Mouse (Mus musculus): Measurements from ENCODE around the gene Csf1. TPM values are rescaled to one million over a fixed set of nuclear protein-coding genes. Genes with fewer than 3 reads are reported as not detected.

Gene Csf1
- polyA plus RNA-seq, 1 experiment from 2014 or later: 12.8 TPM

- H3K4me2 ChIP-seq: no peak overlapping the region
- H3K4me3 ChIP-seq: no peak overlapping the region
- H3K9me3 ChIP-seq (replicated peaks): no peaks in the 10 kb centered on the region
- no peak overlapping the region for H3K27ac ChIP-seq (ENCODE audit: poor library complexity, severe bottlenecking)
- peaks cover 80% of the 10 kb centered on the region for H3K36me3 ChIP-seq
- 80% methylated on average over 14 of the region's 14 CpGs for WGBS
- ATAC-seq (ENCODE audit: insufficient number of reproducible peaks, low FRiP score): no peak
- no peak overlapping the region for H3K9ac ChIP-seq
- peaks cover 6% of the 10 kb centered on the region for H3K4me1 ChIP-seq (replicated peaks)
- no peaks in the 10 kb centered on the region for H3K27me3 ChIP-seq (replicated peaks)
These were observed 11.9 kb downstream of the Csf1 start for GRCm38 (mm10) chr3:107748260-107748955.

GRCm38 (mm10) chr3:107746026-107746425, 14.2 kb downstream of the Csf1 start:
- no peak overlapping the region for H3K27ac ChIP-seq (ENCODE audit: poor library complexity, severe bottlenecking)
- H3K36me3 ChIP-seq: peaks cover 68% of the 10 kb centered on the region
- no peaks in the 10 kb centered on the region for H3K27me3 ChIP-seq (replicated peaks)
- H3K4me2 ChIP-seq: no peak overlapping the region
- no peak for ATAC-seq (ENCODE audit: insufficient number of reproducible peaks, low FRiP score)
- no peak overlapping the region for H3K4me3 ChIP-seq
- no peaks in the 10 kb centered on the region for H3K9me3 ChIP-seq (replicated peaks)
- no peak overlapping the region for H3K9ac ChIP-seq
- 79% methylated on average over 3 of the region's 3 CpGs for WGBS
- peaks cover 30% of the 10 kb centered on the region for H3K4me1 ChIP-seq (replicated peaks)

- H3K27ac ChIP-seq (ENCODE audit: poor library complexity, severe bottlenecking): no peak overlapping the region
- no peaks in the 10 kb centered on the region for H3K27me3 ChIP-seq (replicated peaks)
- H3K36me3 ChIP-seq: peaks cover 45% of the 10 kb centered on the region
- H3K9ac ChIP-seq: no peak overlapping the region
- no peak overlapping the region for H3K4me2 ChIP-seq
- WGBS: 86% methylated on average over 1 of the region's 1 CpGs
- no peak overlapping the region for H3K4me3 ChIP-seq
- no peaks in the 10 kb centered on the region for H3K9me3 ChIP-seq (replicated peaks)
- peaks cover 49% of the 10 kb centered on the region for H3K4me1 ChIP-seq (replicated peaks)
- ATAC-seq (ENCODE audit: insufficient number of reproducible peaks, low FRiP score): no peak
These were observed 16.6 kb downstream of the Csf1 start for GRCm38 (mm10) chr3:107743650-107744049.

GRCm38 (mm10) chr3:107743107-107743506, 17.2 kb downstream of the Csf1 start:
- H3K27ac ChIP-seq (ENCODE audit: poor library complexity, severe bottlenecking): no peak overlapping the region
- no peak overlapping the region for H3K4me2 ChIP-seq
- WGBS: 5% methylated on average over 3 of the region's 3 CpGs
- ATAC-seq (ENCODE audit: insufficient number of reproducible peaks, low FRiP score): no peak
- H3K36me3 ChIP-seq: peaks cover 39% of the 10 kb centered on the region
- H3K9me3 ChIP-seq (replicated peaks): no peaks in the 10 kb centered on the region
- no peak overlapping the region for H3K4me3 ChIP-seq
- H3K27me3 ChIP-seq (replicated peaks): no peaks in the 10 kb centered on the region
- H3K9ac ChIP-seq: no peak overlapping the region
- H3K4me1 ChIP-seq (replicated peaks): peaks cover 49% of the 10 kb centered on the region

- Histone ChIP-seq H3K4me3 (no peak overlapping the region), H3K4me1 (replicated peaks) (peaks cover 53% of the 10 kb centered on the region), H3K27ac (ENCODE audit: poor library complexity, severe bottlenecking) (no peak overlapping the region), H3K36me3 (peaks cover 35% of the 10 kb centered on the region), H3K4me2 (no peak overlapping the region), H3K27me3 (replicated peaks) (no peaks in the 10 kb centered on the region), H3K9me3 (replicated peaks) (no peaks in the 10 kb centered on the region), H3K9ac (no peak overlapping the region)
- ATAC-seq (ENCODE audit: insufficient number of reproducible peaks, low FRiP score): no peak
- WGBS: 62% methylated on average over 10 of the region's 10 CpGs
These were observed 18.1 kb downstream of the Csf1 start for GRCm38 (mm10) chr3:107742071-107742710.

- Histone ChIP-seq H3K36me3 (peaks cover 27% of the 10 kb centered on the region), H3K27ac (ENCODE audit: poor library complexity, severe bottlenecking) (0 out of 2 replicates have a peak overlapping the region, but pooled peaks have one; percentile 78), H3K4me3 (no peak overlapping the region), H3K27me3 (replicated peaks) (no peaks in the 10 kb centered on the region), H3K9me3 (replicated peaks) (no peaks in the 10 kb centered on the region), H3K4me1 (replicated peaks) (peaks cover 53% of the 10 kb centered on the region), H3K9ac (no peak overlapping the region), H3K4me2 (no peak overlapping the region)
- ATAC-seq (ENCODE audit: insufficient number of reproducible peaks, low FRiP score): no peak
These were observed 18.9 kb downstream of the Csf1 start for GRCm38 (mm10) chr3:107741387-107741786.

GRCm38 (mm10) chr3:107740578-107741207, 19.6 kb downstream of the Csf1 start:
- ATAC-seq (ENCODE audit: insufficient number of reproducible peaks, low FRiP score): peak; percentile 79
- Histone ChIP-seq H3K27ac (ENCODE audit: poor library complexity, severe bottlenecking) (peak overlapping the region; percentile 78), H3K27me3 (replicated peaks) (no peaks in the 10 kb centered on the region), H3K4me1 (replicated peaks) (peaks cover 53% of the 10 kb centered on the region), H3K4me2 (no peak overlapping the region), H3K4me3 (no peak overlapping the region), H3K9ac (no peak overlapping the region), H3K36me3 (peaks cover 20% of the 10 kb centered on the region), H3K9me3 (replicated peaks) (no peaks in the 10 kb centered on the region)
- WGBS: 10% methylated on average over 6 of the region's 6 CpGs

GRCm38 (mm10) chr3:107739966-107740365, 20.3 kb downstream of the Csf1 start:
- Histone ChIP-seq H3K9me3 (replicated peaks) (no peaks in the 10 kb centered on the region), H3K27ac (ENCODE audit: poor library complexity, severe bottlenecking) (peak overlapping the region; percentile 78), H3K4me2 (no peak overlapping the region), H3K27me3 (replicated peaks) (no peaks in the 10 kb centered on the region), H3K4me3 (no peak overlapping the region), H3K36me3 (peaks cover 14% of the 10 kb centered on the region; the same call in 1 of the 2 replicates), H3K4me1 (replicated peaks) (peaks cover 53% of the 10 kb centered on the region), H3K9ac (no peak overlapping the region)
- 72% methylated on average over 2 of the region's 2 CpGs for WGBS
- no peak for ATAC-seq (ENCODE audit: insufficient number of reproducible peaks, low FRiP score)

- peak overlapping the region; percentile 18; the same call in 1 of the 2 replicates for H3K27ac ChIP-seq (ENCODE audit: poor library complexity, severe bottlenecking)
- H3K9ac ChIP-seq: no peak overlapping the region
- H3K27me3 ChIP-seq (replicated peaks): no peaks in the 10 kb centered on the region
- no peaks in the 10 kb centered on the region for H3K9me3 ChIP-seq (replicated peaks)
- ATAC-seq (ENCODE audit: insufficient number of reproducible peaks, low FRiP score): no peak
- H3K4me1 ChIP-seq (replicated peaks): peaks cover 53% of the 10 kb centered on the region
- H3K4me2 ChIP-seq: no peak overlapping the region
- WGBS: 60% methylated on average over 3 of the region's 3 CpGs
- H3K36me3 ChIP-seq: peaks cover 11% of the 10 kb centered on the region; the same call in 1 of the 2 replicates
- no peak overlapping the region for H3K4me3 ChIP-seq
These were observed 20.8 kb downstream of the Csf1 start for GRCm38 (mm10) chr3:107739456-107739855.

- Histone ChIP-seq H3K4me1 (replicated peaks) (peaks cover 51% of the 10 kb centered on the region), H3K36me3 (peaks cover 11% of the 10 kb centered on the region; the same call in 1 of the 2 replicates), H3K27ac (ENCODE audit: poor library complexity, severe bottlenecking) (no peak overlapping the region), H3K4me3 (no peak overlapping the region), H3K9me3 (replicated peaks) (no peaks in the 10 kb centered on the region), H3K4me2 (no peak overlapping the region), H3K27me3 (replicated peaks) (no peaks in the 10 kb centered on the region), H3K9ac (no peak overlapping the region)
- WGBS: 88% methylated on average over 1 of the region's 1 CpGs
- ATAC-seq (ENCODE audit: insufficient number of reproducible peaks, low FRiP score): no peak
These were observed 21.6 kb downstream of the Csf1 start for GRCm38 (mm10) chr3:107738620-107739019.

- no peaks in the 10 kb centered on the region for H3K27me3 ChIP-seq (replicated peaks)
- no peaks in the 10 kb centered on the region for H3K9me3 ChIP-seq (replicated peaks)
- no peak overlapping the region for H3K27ac ChIP-seq (ENCODE audit: poor library complexity, severe bottlenecking)
- H3K4me1 ChIP-seq (replicated peaks): peaks cover 42% of the 10 kb centered on the region
- no peak overlapping the region for H3K4me3 ChIP-seq
- 64% methylated on average over 1 of the region's 1 CpGs for WGBS
- peaks cover 8% of the 10 kb centered on the region; the same call in 1 of the 2 replicates for H3K36me3 ChIP-seq
- no peak overlapping the region for H3K4me2 ChIP-seq
- ATAC-seq (ENCODE audit: insufficient number of reproducible peaks, low FRiP score): no peak
- no peak overlapping the region for H3K9ac ChIP-seq
These were observed 22.6 kb downstream of the Csf1 start for GRCm38 (mm10) chr3:107737609-107738190.
